Mouse (Mus musculus) 3T3-L1 (cell line): ENCODE data around the gene Plce1.

Source experiments
- DNase-seq: peaks from one replicate; pipeline ENCODE4 v3.0.0-alpha.2; 2015; ENCODE audit warnings: low read depth, low spot score

Gene Plce1

DNA sequence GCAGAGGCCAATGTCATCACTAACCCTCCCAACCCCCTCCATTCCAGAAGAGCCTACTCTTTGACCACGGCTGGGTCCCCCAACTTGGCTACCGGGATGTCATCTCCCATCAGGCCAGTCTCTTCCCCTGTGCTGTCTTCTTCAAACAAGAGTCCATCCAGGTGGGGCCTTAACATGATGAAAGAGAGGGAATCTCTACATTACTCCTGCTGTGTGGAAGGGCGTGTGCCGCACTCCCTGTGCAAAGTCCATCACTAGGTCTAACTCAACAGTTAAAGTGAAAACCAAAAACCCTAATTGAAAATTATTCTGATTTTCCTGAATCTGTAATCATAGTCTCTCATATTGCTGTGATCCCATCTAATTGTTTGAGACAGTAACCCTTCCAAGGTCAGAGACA lies 240.9 kb downstream of the Plce1 start:
- no peak for DNase-seq

GRCm38 (mm10) chr19:38722982-38723381 lies 242.1 kb downstream of the Plce1 start:
- no peak for DNase-seq

DNA sequence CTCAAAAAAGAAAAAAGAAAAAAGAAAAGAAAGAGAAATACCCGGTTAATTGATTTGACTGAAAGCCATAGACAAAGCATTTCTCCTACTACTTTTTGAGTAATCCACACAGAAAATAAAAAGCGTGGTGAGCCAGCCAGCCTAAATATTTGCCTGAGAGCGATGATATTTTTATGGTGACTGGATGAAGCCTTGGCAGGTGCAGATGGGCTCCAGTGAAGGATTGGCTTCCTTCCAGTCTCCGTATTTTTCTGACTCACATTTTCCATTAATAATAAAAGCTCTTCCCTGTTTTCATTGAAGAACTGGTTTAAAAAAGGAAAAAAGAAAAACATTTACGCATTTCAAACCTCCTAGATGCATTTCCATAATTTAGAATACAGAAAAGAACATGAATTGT lies 243.1 kb downstream of the Plce1 start:
- peak; percentile 70 for DNase-seq

DNA sequence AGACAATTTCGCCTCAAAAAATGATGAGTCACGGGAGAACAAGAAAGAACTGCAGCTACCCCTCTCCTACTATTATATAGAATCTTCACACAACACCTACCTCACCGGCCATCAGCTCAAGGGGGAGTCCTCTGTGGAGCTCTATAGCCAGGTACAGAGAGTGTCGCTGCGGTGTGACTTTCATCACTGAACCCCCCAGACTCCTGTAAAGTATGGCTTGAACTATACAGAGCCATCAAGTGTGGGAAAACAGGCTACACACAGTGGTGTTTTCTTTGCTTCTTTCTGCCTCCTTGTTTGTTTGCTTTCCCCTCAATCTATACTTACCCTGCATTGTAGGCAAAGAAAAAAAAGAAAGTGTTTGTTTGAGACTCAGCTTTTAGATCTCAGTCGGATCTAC lies 247.9 kb downstream of the Plce1 start:
- no peak for DNase-seq

DNA sequence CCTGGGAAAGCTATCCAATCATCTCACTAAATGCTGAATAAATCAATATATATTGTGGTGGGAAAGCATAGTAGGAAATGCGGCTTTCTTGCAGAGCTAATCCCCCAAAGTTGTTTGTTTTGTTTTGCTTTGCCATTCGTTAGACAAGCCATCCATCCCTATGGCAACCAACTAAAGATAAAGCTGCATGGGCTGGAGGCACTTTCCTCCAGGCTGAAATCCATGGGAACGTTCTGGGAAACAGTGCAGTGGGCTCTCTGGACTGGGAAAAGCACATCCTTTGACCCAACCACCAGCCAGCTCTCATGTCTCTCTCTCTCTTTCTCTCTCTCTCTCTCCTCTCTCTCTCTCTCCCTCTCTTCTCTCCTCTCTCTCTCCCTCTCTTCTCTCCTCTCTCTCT lies 248.4 kb downstream of the Plce1 start:
- no peak for DNase-seq

DNA sequence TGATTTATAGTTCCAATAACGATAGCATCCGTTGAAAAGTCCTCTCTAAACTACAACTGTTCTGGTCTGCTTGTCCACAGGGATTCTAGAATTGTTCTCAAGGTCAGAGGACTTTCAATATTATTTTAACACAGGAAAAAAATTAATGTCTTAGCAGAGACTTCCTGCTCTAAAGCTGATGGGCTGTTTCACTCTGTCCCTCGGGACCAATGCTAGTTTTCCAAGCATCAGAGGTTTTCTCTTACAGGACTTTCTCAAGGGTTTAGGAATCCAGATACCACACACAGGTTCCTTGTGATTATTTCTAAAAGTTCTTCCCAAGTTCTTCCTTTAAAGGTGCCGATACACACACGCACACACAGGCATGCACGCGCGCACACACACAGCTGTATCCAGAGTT lies 263.6 kb downstream of the Plce1 start:
- DNase-seq, result peak; percentile 40

GRCm38 (mm10) chr19:38745810-38746491 lies 265.0 kb downstream of the Plce1 start:
- DNase-seq, result no peak

DNA sequence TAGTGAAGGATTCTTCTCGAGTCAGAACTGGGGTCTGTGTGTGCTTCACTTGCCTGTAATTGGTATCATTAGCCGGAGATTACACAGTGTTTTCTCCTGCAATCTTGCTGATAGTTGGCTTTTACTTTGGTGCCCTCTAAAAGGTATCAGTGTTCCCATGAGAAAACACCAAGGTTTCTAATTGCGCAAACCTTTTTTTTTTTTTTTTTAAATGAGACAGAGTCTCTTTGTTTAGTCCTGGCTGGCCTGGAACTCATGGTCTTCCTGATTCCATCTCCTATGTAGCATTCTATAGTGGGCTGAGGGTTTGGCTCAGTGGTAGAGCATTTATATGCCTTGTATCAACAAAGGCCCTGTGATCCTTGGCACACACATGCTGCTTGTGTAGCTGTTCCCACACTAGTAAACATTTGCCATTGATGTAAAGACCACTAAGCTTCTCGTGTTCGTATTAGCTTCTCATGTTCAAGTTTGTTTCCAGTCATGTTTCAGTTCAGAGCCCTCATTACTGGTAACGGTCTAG lies 265.6 kb downstream of the Plce1 start:
- DNase-seq, result peak; percentile 15

DNA sequence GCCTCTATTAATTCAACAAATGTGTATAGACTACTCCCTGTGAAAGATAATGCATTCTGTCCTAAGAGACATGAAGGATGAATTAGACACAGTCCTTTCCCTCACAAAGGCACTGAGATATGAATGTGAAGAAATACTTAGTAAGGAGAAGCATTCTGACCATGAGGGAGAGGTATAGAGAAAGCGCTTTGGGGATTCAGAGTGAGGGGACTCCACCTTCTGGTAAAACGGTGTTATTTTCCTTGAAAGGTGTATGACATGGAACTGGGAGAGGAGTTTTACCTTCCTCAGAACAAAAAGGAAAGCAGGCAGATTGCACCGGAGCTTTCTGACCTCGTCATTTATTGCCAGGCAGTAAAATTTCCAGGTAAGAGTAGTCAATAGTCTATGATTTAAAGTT lies 269.3 kb downstream of the Plce1 start:
- DNase-seq, result peak; percentile 42

DNA sequence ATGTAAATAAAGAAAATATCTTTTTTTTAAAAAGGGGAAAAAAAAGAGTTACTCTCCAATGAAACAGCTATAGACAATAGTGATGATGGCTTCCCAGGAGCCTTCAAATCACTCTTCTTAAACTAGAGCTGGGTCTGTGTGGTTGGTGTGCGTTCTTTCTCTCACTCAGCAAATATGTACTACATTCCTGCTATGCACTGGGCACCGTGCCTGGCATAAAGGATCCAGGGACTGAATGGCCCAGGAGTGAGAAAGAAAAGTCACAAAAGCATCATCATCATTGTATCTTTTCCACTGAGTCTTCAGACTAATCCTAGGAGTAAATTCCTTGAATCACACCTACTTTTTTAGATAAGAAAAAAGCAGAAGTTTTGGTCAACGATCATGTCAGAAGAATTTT lies 276.3 kb downstream of the Plce1 start:
- peak; percentile 85 for DNase-seq

DNA sequence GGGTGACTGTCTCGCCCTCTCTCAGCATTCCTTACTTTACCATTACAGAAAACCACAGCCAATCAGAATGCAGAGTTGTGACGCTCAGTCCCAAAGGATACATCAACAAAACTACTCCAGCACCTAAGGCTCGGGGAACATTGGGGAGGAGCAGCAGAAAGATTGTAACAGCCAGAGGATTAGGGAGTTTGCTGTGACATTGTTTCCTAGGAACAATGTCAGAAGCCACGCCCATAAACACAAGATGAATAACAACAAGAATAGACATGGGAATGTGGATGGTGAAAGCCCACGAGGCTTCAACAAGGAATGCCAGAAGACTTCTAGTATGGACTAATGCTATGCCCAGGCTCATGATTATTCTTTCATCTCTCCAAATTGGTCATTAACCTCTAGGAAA lies 277.1 kb downstream of the Plce1 start:
- DNase-seq, result peak; percentile 72

- peak; percentile 96 for DNase-seq
These were observed 278.0 kb downstream of the Plce1 start for GRCm38 (mm10) chr19:38758685-38759472.

DNA sequence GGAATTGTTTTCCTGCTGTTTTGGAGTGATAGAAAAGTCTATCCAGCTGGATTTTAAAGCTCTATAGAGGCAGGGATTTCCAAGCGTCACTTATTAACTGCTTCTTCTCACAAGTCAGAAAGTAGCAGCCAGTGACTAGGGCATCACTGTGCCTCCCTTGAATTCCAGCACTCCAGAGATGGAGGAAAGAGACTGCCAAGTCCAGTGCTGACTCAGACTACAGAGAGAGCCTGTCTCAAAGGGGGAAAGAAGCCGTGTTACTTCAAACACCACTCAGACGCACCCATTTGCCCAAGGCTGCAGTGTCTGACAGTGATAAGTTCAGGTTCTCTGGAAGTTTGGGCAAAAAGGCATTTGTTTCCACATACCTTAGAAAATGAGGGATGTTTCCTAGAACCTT lies 279.5 kb downstream of the Plce1 start:
- peak; percentile 86 for DNase-seq

- no peak for DNase-seq
These were observed 285.4 kb downstream of the Plce1 start for GRCm38 (mm10) chr19:38766306-38766705.

DNA sequence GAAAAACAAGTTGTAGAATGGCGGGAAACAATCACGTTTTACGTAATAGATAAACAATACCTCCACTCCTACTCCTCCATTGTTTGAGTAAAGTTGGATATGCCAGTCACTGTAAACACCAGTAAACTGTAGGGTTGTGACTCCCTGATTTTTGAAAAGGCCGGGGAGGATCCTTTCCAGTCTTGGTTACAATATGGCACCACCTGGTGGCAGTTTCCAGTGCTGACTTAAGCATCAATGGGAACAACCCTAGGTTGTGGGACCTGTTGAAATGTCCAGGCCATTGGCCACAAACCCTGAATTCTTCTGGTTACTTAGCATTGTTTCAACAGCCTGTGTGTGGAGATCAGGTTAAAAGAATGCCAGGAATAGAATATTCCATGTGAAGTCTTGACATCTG lies 294.6 kb downstream of the Plce1 start:
- peak; percentile 85 for DNase-seq

DNA sequence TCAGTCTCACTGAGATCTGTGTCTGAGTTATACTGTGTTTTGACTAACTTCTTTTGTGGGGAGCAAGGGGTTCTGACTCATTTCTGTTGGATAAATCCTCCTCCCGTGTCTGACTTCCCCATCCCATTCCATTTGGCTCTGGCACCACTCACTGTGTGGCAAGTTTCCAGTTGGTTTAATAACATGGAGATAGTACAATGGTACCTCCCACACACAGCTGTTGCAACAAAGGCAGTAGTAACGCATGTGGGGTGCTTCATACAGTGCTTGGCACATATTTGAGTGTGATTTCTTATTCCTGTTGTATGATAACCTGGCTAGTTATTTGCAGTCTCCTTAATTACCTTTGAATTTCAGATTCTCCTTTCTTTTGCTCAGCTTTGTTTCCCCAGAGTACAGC lies 297.9 kb downstream of the Plce1 start:
- DNase-seq, result peak; percentile 85

- peak; percentile 85 for DNase-seq
These were observed 302.6 kb downstream of the Plce1 start for GRCm38 (mm10) chr19:38783542-38783941.

- DNase-seq, result no peak
These were observed 306.8 kb downstream of the Plce1 start for GRCm38 (mm10) chr19:38787756-38788155.

DNA sequence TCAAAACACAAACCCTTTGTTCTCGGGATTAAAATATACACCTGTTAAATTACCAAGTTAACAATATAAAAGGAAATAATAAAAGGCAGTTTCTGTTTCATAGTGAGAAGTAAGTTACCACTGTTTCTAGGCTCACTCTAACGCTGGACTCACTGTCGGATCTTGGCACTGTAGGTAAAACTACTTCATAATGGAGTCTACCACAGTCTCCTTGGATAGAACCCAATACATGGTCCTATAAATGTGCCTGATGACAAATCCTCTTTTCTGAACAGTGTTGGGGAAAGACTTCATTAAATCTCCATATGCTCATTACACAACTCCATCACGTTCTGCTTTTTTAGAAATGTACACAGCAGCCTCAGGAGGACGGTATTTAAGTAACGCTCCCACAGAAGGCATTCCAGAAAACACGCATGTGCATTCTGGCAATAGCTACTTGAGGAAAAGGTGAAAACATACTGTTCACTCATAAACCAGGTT lies 312.7 kb downstream of the Plce1 start:
- DNase-seq, result no peak

DNA sequence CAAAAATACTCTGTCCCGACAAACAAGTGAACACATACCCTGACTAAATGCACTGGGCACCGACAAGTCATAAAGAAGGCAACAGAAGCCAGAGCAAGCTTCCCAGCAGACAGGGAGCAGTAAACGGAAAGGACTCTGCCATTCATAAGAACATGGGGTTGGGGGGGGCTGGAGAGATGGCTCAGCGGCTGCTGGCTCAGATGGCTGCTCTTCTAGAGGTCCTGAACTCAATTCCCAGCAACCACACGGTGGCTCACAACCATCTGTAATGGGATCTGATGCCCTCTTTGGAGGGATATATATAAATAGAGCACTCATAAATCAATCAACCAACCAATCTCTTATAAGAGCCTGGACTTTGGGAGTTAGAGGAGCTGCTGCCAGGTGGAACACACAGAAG lies 315.6 kb downstream of the Plce1 start:
- no peak for DNase-seq

- DNase-seq, result no peak
These were observed 317.4 kb downstream of the Plce1 start for GRCm38 (mm10) chr19:38798291-38798690.

DNA sequence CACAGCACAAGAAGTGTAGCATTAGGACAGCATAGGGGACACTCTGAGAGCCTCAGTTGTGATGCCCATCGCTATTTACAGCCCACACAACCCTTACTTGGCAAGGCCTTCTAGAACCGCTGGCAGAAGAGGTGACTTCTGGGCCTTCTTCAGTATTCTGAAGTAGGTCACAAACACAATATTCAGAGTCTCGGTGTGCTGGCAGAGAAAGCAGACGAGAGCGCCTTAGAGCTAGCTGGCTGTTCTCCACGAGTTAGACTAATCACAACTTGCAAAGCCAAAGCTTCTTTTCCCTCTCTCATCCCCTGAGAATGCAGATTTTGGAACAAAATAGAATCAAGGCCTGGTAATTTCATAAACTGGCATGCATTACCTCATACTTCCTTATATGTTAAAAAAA lies 317.9 kb downstream of the Plce1 start:
- no peak for DNase-seq

GRCm38 (mm10) chr19:38818191-38818590 lies 337.3 kb downstream of the Plce1 start:
- DNase-seq, result peak; percentile 35
